Mouse (Mus musculus) liver, embryonic 14.5 days (tissue): ENCODE data around the gene Klhl36.

Experiments used
- CTCF ChIP-seq: IDR thresholded peaks from 2 replicates; pipeline ENCODE4 v1.5.1; 2016; ENCODE audit warnings: antibody characterized with exemption, low read depth, control low read depth
- EP300 ChIP-seq: IDR thresholded peaks from 2 replicates; pipeline ENCODE4 v1.6.1; 2016; ENCODE audit warnings: antibody characterized with exemption, low read depth

DNA sequence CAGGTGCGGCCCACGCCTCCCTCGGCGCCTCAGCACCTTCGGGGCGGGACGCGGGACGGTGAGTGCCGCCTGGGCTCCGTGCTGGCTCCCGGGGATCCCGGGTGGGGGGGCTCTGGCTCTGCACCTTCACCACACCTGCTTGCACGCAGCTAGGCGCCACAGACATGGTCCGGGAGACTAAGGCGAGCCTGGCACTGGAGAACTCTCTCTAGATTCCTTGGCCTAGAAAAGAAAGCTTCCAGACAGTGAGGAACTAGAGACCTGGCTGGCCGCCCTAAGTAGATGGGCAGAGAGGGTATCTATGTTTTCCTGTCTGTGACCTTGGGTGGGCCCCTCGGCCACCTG lies 296 bp downstream of the Klhl36 start:
- TF ChIP-seq CTCF = no peak
- no peak for TF ChIP-seq EP300
